Mouse (Mus musculus) lung, adult 2 months (tissue): ENCODE results near the gene Sgcd.

ENCODE experiments used
- CTCF ChIP-seq: fragments of 200-500 bp; IDR thresholded peaks from 2 replicates; pipeline ENCODE4 v1.5.1; 2011; ENCODE audit warnings: mild to moderate bottlenecking, low read length, control low read depth; ENCODE audit not compliant: insufficient read depth
- POLR2A ChIP-seq: fragments of 200-500 bp; IDR thresholded peaks from 2 replicates; pipeline ENCODE4 v1.6.1; 2011; ENCODE audit warnings: low read depth, mild to moderate bottlenecking, control low read depth, low read length, borderline replicate concordance; ENCODE audit errors: extremely low read depth

GRCm38 (mm10) chr11:47247703-47248344 lies 740.9 kb downstream of the Sgcd start:
- TF ChIP-seq POLR2A (no peak), CTCF (no peak)
